Mouse (Mus musculus) kidney, adult 18-20 months (tissue): ENCODE measurements around the gene Cln5.

Experiments used
- DNase-seq: peaks from one replicate; pipeline ENCODE4 v3.0.0; 2021

Cln5 gene

GRCm38 (mm10) chr14:103069864-103070611 lies at the start of gene Cln5:
Cln5 (plus strand) TSS chr14:103070216.
- peak; percentile 96 for DNase-seq

GRCm38 (mm10) chr14:103029203-103029602 lies 40.8 kb upstream of the Cln5 start:
- no peak for DNase-seq

- DNase-seq: peak; percentile 8
Measured at GRCm38 (mm10) chr14:103033271-103033823, 36.7 kb upstream of the Cln5 start.

GRCm38 (mm10) chr14:103034076-103034475 lies 35.9 kb upstream of the Cln5 start:
- no peak for DNase-seq

- no peak for DNase-seq
Measured at GRCm38 (mm10) chr14:103037016-103037415, 33.0 kb upstream of the Cln5 start.

- DNase-seq: no peak
Measured at GRCm38 (mm10) chr14:103046677-103047076, 23.3 kb upstream of the Cln5 start, which contains the start of gene Acod1. Acod1 (plus strand) TSS chr14:103046977.

GRCm38 (mm10) chr14:103048292-103049086 lies 21.5 kb upstream of the Cln5 start:
- no peak for DNase-seq

GRCm38 (mm10) chr14:103051159-103051769 lies 18.8 kb upstream of the Cln5 start:
- peak; percentile 85 for DNase-seq

- DNase-seq: no peak
Measured at GRCm38 (mm10) chr14:103054731-103055130, 15.3 kb upstream of the Cln5 start.

- DNase-seq: no peak
Measured at GRCm38 (mm10) chr14:103056601-103057000, 13.4 kb upstream of the Cln5 start.

GRCm38 (mm10) chr14:103058998-103059397 lies 11.0 kb upstream of the Cln5 start:
- no peak for DNase-seq

GRCm38 (mm10) chr14:103059495-103059894 lies 10.5 kb upstream of the Cln5 start:
- DNase-seq: no peak

- peak; percentile 89 for DNase-seq
Measured at GRCm38 (mm10) chr14:103065294-103066167, 4.5 kb upstream of the Cln5 start.

GRCm38 (mm10) chr14:103069465-103069863 lies 552 bp upstream of the Cln5 start:
- DNase-seq: no peak

GRCm38 (mm10) chr14:103070790-103071189 lies 774 bp downstream of the Cln5 start:
- DNase-seq: no peak

GRCm38 (mm10) chr14:103071471-103071870 lies 1.5 kb downstream of the Cln5 start:
- DNase-seq: no peak

- no peak for DNase-seq
Measured at GRCm38 (mm10) chr14:103072731-103073130, 2.7 kb downstream of the Cln5 start.

GRCm38 (mm10) chr14:103073825-103074224 lies 3.8 kb downstream of the Cln5 start:
- no peak for DNase-seq

GRCm38 (mm10) chr14:103075166-103075565 lies 5.2 kb downstream of the Cln5 start:
- no peak for DNase-seq

- DNase-seq: no peak
Measured at GRCm38 (mm10) chr14:103077272-103078005, 7.4 kb downstream of the Cln5 start.
